Mouse (Mus musculus) 416B (cell line): ENCODE data around the gene Rnf7.

Experiments
- DNase-seq: peaks from one replicate; pipeline ENCODE4 v3.0.0; 2011; ENCODE audit warnings: low read depth

Gene Rnf7

GRCm38 (mm10) chr9:96469556-96470265 is 8.8 kb downstream of the Rnf7 start:
- no peak for DNase-seq

GRCm38 (mm10) chr9:96463708-96464107 is 14.8 kb downstream of the Rnf7 start:
- DNase-seq = no peak

- DNase-seq = no peak
These were observed 16.9 kb downstream of the Rnf7 start for GRCm38 (mm10) chr9:96461607-96462006.

GRCm38 (mm10) chr9:96460117-96460865 is 18.2 kb downstream of the Rnf7 start:
- no peak for DNase-seq

GRCm38 (mm10) chr9:96455618-96456017 is 22.9 kb downstream of the Rnf7 start:
- DNase-seq = no peak

GRCm38 (mm10) chr9:96452956-96453355 is 25.5 kb downstream of the Rnf7 start:
- DNase-seq = no peak

GRCm38 (mm10) chr9:96450900-96451720 is 27.4 kb downstream of the Rnf7 start:
- no peak for DNase-seq

GRCm38 (mm10) chr9:96449514-96449913 is 29.0 kb downstream of the Rnf7 start:
- DNase-seq = peak; percentile 9

- no peak for DNase-seq
These were observed 33.1 kb downstream of the Rnf7 start for GRCm38 (mm10) chr9:96445351-96445750.

GRCm38 (mm10) chr9:96442081-96442480 is 36.4 kb downstream of the Rnf7 start:
- peak; percentile 29 for DNase-seq

- no peak for DNase-seq
These were observed 40.1 kb downstream of the Rnf7 start for GRCm38 (mm10) chr9:96438334-96438871.

GRCm38 (mm10) chr9:96437805-96438333 is 40.6 kb downstream of the Rnf7 start:
- peak; percentile 76 for DNase-seq

GRCm38 (mm10) chr9:96436901-96437804 is 41.3 kb downstream of the Rnf7 start:
- no peak for DNase-seq

GRCm38 (mm10) chr9:96432575-96432974 is 45.9 kb downstream of the Rnf7 start:
- DNase-seq = no peak

GRCm38 (mm10) chr9:96431081-96431480 is 47.4 kb downstream of the Rnf7 start:
- no peak for DNase-seq

- DNase-seq = no peak
These were observed 50.0 kb downstream of the Rnf7 start for GRCm38 (mm10) chr9:96428336-96429046.

GRCm38 (mm10) chr9:96424027-96424426 is 54.4 kb downstream of the Rnf7 start:
- DNase-seq = no peak
